Mouse (Mus musculus) kidney, postnatal 0 days (tissue): Measurements from ENCODE around the gene Arhgef9. TPM values are rescaled to one million over a fixed set of nuclear protein-coding genes. Genes with fewer than 3 reads are reported as not detected.

Source experiments
- ATAC-seq: fragments of 200-750 bp; cut with Nextera tagmentation; replicated peaks from 2 replicates; pipeline ENCODE4 v1.8.0; 2017; ENCODE audit warnings: low read depth, moderate number of reproducible peaks, moderate TSS enrichment, moderate library complexity; ENCODE audit not compliant: low FRiP score
- DNase-seq: peaks from one replicate; pipeline ENCODE4 v3.0.0-alpha.2; 2016; ENCODE audit warnings: low spot score
- H3K27ac ChIP-seq: fragments of 300-500 bp; sonication (generic); 2 replicates; pipeline ENCODE4 v1.5.1; 2014; ENCODE audit warnings: mild to moderate bottlenecking
- H3K27me3 ChIP-seq: fragments of 300-500 bp; sonication (generic); 2 replicates; pipeline ENCODE4 v1.6.1; 2014; ENCODE audit warnings: low read length, mixed read lengths; ENCODE audit not compliant: insufficient read depth
- H3K36me3 ChIP-seq: fragments of 300-500 bp; sonication (generic); 2 replicates; pipeline ENCODE4 v1.6.1; 2014; ENCODE audit warnings: low read length, mixed read lengths; ENCODE audit not compliant: insufficient read depth
- H3K4me1 ChIP-seq: fragments of 300-500 bp; sonication (generic); replicated peaks from 2 replicates; pipeline ENCODE4 v1.6.1; 2014; ENCODE audit warnings: antibody characterized with exemption, low read length, mixed read lengths; ENCODE audit not compliant: insufficient read depth
- H3K4me2 ChIP-seq: fragments of 300-500 bp; sonication (generic); 2 replicates; pipeline ENCODE4 v1.6.1; 2014; ENCODE audit warnings: mild to moderate bottlenecking, low read length, moderate library complexity, mixed read lengths
- H3K4me3 ChIP-seq: fragments of 300-500 bp; sonication (generic); replicated peaks from 2 replicates; pipeline ENCODE4 v1.5.1; 2014; ENCODE audit warnings: low read depth, low read length
- H3K9ac ChIP-seq: fragments of 300-500 bp; sonication (generic); 2 replicates; pipeline ENCODE4 v1.6.1; 2014; ENCODE audit warnings: low read depth, low read length
- H3K9me3 ChIP-seq: fragments of 300-500 bp; sonication (generic); replicated peaks from 2 replicates; pipeline ENCODE4 v1.6.1; 2016; ENCODE audit warnings: low read length, inconsistent platforms, mixed read lengths
- CTCF ChIP-seq: IDR thresholded peaks from 2 replicates; pipeline ENCODE4 v1.5.1; 2016; ENCODE audit warnings: antibody characterized with exemption, low read depth, mild to moderate bottlenecking, moderate library complexity
- WGBS: fragments of 180-500 bp; shearing (Covaris S2); extraction: QIAGEN DNeasy Blood & Tissue Kit; methylation state at CpG from one replicate; pipeline ENCODE4 v1.1.7; 2014; 5-methylcytosine and 5-hydroxymethylcytosine counted together
- polyA plus RNA-seq: library from polyadenylated mRNA; unstranded; fragments of >200 nt; fragmentation: Nextera tagmentation; extraction: Ambion mirVana; gene quantifications from 2 replicates; pipeline ENCODE4 v1.2.1, GENCODE M21; 2015

Arhgef9 gene
- polyA plus RNA-seq, 1 experiment from 2014 or later: 9.4 TPM

GRCm38 (mm10) chrX:95164140-95164539, 32.5 kb downstream of the Arhgef9 start:
- ATAC-seq (no peak), DNase-seq (no peak)
- Histone ChIP-seq H3K4me1 (no peaks in the 10 kb centered on the region), H3K4me2 (peak overlapping the region; percentile 15), H3K27ac (no peak overlapping the region), H3K4me3 (no peak overlapping the region), H3K27me3 (no peaks in the 10 kb centered on the region), H3K9me3 (no peaks in the 10 kb centered on the region), H3K9ac (no peak overlapping the region), H3K36me3 (no peaks in the 10 kb centered on the region)
- no peak for TF ChIP-seq CTCF
- WGBS: 52% methylated on average over 6 of the region's 6 CpGs

GRCm38 (mm10) chrX:95163452-95163851, 33.2 kb downstream of the Arhgef9 start:
- no peak for ATAC-seq
- TF ChIP-seq CTCF: no peak

DNA sequence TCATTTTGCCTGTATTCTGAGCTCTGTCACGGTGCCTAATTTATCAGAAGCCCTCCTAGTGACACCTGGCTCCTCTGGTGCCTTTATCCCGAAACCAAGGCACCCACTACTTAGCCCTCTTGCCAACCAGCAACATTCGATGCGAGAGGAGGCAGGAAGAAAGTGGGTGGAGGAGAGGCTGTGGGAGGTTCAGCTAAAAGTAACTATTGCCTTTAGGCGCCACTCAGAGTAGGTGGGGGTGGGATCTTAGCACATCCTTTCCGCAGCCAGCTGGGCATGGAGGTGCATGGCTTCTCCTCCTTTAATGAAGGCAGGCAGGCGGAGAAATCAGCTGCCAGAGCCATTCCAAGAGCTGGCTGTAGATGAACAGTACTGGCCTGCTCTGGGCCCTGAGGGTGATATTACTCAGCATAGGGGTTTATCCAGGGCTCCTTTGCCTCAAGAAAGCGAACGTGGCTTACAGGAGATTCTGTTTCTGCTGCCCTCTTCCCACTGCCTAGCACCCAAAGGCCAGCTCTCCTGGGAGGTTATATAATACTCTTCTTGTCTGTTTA, 39.7 kb downstream of the Arhgef9 start:
- 48% methylated on average over 9 of the region's 9 CpGs for WGBS
- no peak for DNase-seq
- Histone ChIP-seq H3K4me1 (no peaks in the 10 kb centered on the region), H3K27me3 (no peaks in the 10 kb centered on the region), H3K4me2 (no peak overlapping the region), H3K4me3 (no peak overlapping the region), H3K9me3 (no peaks in the 10 kb centered on the region), H3K36me3 (no peaks in the 10 kb centered on the region), H3K27ac (no peak overlapping the region), H3K9ac (no peak overlapping the region)
- no peak for TF ChIP-seq CTCF
- ATAC-seq: no peak

More at GRCm38 (mm10) chrX:95163452-95163851, 33.2 kb downstream of the Arhgef9 start:
- no peaks in the 10 kb centered on the region for H3K9me3 ChIP-seq
- no peaks in the 10 kb centered on the region for H3K36me3 ChIP-seq
- H3K27ac ChIP-seq: no peak overlapping the region
- no peak overlapping the region for H3K4me3 ChIP-seq
- H3K9ac ChIP-seq: no peak overlapping the region
- no peaks in the 10 kb centered on the region for H3K27me3 ChIP-seq
- DNase-seq: no peak
- no peaks in the 10 kb centered on the region for H3K4me1 ChIP-seq
- no peak overlapping the region for H3K4me2 ChIP-seq

- Histone ChIP-seq H3K4me3 (no peak overlapping the region), H3K9ac (no peak overlapping the region), H3K36me3 (no peaks in the 10 kb centered on the region), H3K4me2 (no peak overlapping the region), H3K9me3 (no peaks in the 10 kb centered on the region), H3K27me3 (no peaks in the 10 kb centered on the region), H3K27ac (no peak overlapping the region), H3K4me1 (no peaks in the 10 kb centered on the region)
- no peak for TF ChIP-seq CTCF
- ATAC-seq: no peak
- no peak for DNase-seq
- 87% methylated on average over 4 of the region's 4 CpGs for WGBS
Observed at GRCm38 (mm10) chrX:95138636-95139035, 58.0 kb downstream of the Arhgef9 start.

- Histone ChIP-seq H3K4me2 (no peak overlapping the region), H3K4me1 (no peaks in the 10 kb centered on the region), H3K36me3 (no peaks in the 10 kb centered on the region), H3K9ac (no peak overlapping the region), H3K27ac (no peak overlapping the region), H3K27me3 (no peaks in the 10 kb centered on the region), H3K4me3 (no peak overlapping the region), H3K9me3 (no peaks in the 10 kb centered on the region)
- TF ChIP-seq CTCF: no peak
- 83% methylated on average over 5 of the region's 5 CpGs for WGBS
- DNase-seq (no peak), ATAC-seq (no peak)
Observed at GRCm38 (mm10) chrX:95133502-95133901, 63.2 kb downstream of the Arhgef9 start.

DNA sequence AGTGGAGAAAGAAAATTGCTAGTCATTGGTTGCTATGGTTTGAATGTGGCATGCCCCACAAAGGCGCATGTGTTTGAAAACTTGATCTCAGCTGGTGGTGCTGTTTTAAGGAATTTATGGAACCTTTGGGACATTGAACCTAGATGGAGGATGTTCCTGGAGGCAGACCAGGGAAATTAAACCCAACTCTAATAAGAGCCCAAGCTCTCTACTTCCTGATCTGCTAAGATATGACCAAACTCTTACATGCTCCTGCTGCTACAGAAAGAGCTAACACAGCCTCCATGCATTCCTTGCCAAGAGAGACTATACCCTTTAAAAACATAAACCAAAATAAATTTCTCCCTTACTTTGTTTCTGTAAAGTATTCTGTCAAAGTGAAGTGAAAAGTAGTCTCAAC, 63.7 kb downstream of the Arhgef9 start:
- no peak overlapping the region for H3K4me3 ChIP-seq
- H3K27me3 ChIP-seq: no peaks in the 10 kb centered on the region
- H3K9me3 ChIP-seq: no peaks in the 10 kb centered on the region
- H3K9ac ChIP-seq: no peak overlapping the region
- H3K36me3 ChIP-seq: no peaks in the 10 kb centered on the region
- 100% methylated on average over 1 of the region's 1 CpGs for WGBS
- no peak for TF ChIP-seq CTCF
- no peaks in the 10 kb centered on the region for H3K4me1 ChIP-seq
- no peak overlapping the region for H3K4me2 ChIP-seq
- DNase-seq (no peak), ATAC-seq (no peak)
- H3K27ac ChIP-seq: no peak overlapping the region

GRCm38 (mm10) chrX:95131783-95132182, 64.9 kb downstream of the Arhgef9 start:
- Histone ChIP-seq H3K9me3 (no peaks in the 10 kb centered on the region), H3K27ac (no peak overlapping the region), H3K4me3 (no peak overlapping the region), H3K9ac (no peak overlapping the region), H3K36me3 (no peaks in the 10 kb centered on the region), H3K4me1 (no peaks in the 10 kb centered on the region), H3K4me2 (no peak overlapping the region), H3K27me3 (no peaks in the 10 kb centered on the region)
- no peak for TF ChIP-seq CTCF
- 89% methylated on average over 1 of the region's 1 CpGs for WGBS
- DNase-seq (no peak), ATAC-seq (no peak)
